In genomic region chr4:135272640-135273306, GRCm38 (mm10) we compare ENCODE assay signal across 8 mouse cellular contexts. TPM values are rescaled to one million over a fixed set of nuclear protein-coding genes. Genes with fewer than 3 reads are reported as not detected.
A peak's percentile ranks its signal among the peaks of the same experiment; 100 is the strongest.
DNase-seq lines count a peak whose midpoint lies in the region; ATAC-seq and TF ChIP-seq lines count a peak whose summit lies in the region.

Gene Clic4, minus strand, starts transcription at chr4:135272814.

- WGBS in forebrain, embryonic 16.5 days: under 1% methylated on average over 56 of the region's 64 CpGs
- WGBS in lung, embryonic 14.5 days: under 1% methylated on average over 64 of the region's 64 CpGs
- WGBS in olfactory bulb, adult 2 months: under 1% methylated on average over 63 of the region's 64 CpGs
- WGBS in thymus, adult 2 months: under 1% methylated on average over 61 of the region's 64 CpGs

- H3K36me3 ChIP-seq in G1E (replicated peaks): peaks cover 28% of the 10 kb centered on the region
- H3K36me3 ChIP-seq in forebrain, embryonic 16.5 days (ENCODE audit: control insufficient read depth, insufficient read depth): no peaks in the 10 kb centered on the region
- H3K36me3 ChIP-seq in lung, embryonic 14.5 days (ENCODE audit: insufficient read depth): no peaks in the 10 kb centered on the region
- no peaks in the 10 kb centered on the region for H3K36me3 ChIP-seq in thymus, adult 2 months (ENCODE audit: control insufficient read depth, insufficient read depth, low read length)

- peak within 1 kb of the TSS; percentile 96 for H3K9ac ChIP-seq in forebrain, embryonic 16.5 days (replicated peaks; ENCODE audit: low read depth, low read length)
- peak within 1 kb of the TSS; percentile 94 for H3K9ac ChIP-seq in lung, embryonic 14.5 days

- H3K4me2 ChIP-seq in forebrain, embryonic 16.5 days (ENCODE audit: low read length): peak within 1 kb of the TSS; percentile 61
- peak within 1 kb of the TSS; percentile 87 for H3K4me2 ChIP-seq in lung, embryonic 14.5 days

- H3K27me3 ChIP-seq in G1E (ENCODE audit: insufficient read depth, low read length): 0 out of 2 replicates have a peak, but pooled peaks cover 3% of the 10 kb centered on the region
- no peaks in the 10 kb centered on the region for H3K27me3 ChIP-seq in forebrain, embryonic 16.5 days (replicated peaks; ENCODE audit: control insufficient read depth, insufficient read depth, low read length)
- H3K27me3 ChIP-seq in lung, embryonic 14.5 days (ENCODE audit: insufficient read depth, low read length): 0 out of 2 replicates have a peak, but pooled peaks cover 2% of the 10 kb centered on the region
- H3K27me3 ChIP-seq in thymus, adult 2 months (ENCODE audit: control insufficient read depth, insufficient read depth, low read length): no peaks in the 10 kb centered on the region

- H3K4me1 ChIP-seq in G1E (ENCODE audit: insufficient read depth, low read depth, low read length): peaks cover 61% of the 10 kb centered on the region
- H3K4me1 ChIP-seq in forebrain, embryonic 16.5 days (replicated peaks; ENCODE audit: control insufficient read depth, insufficient read depth, low read length): peaks cover 30% of the 10 kb centered on the region
- H3K4me1 ChIP-seq in lung, embryonic 14.5 days (ENCODE audit: insufficient read depth): peaks cover 23% of the 10 kb centered on the region
- peaks cover 10% of the 10 kb centered on the region for H3K4me1 ChIP-seq in olfactory bulb, adult 2 months (ENCODE audit: control insufficient read depth, insufficient read depth, low read length)
- H3K4me1 ChIP-seq in thymus, adult 2 months (replicated peaks; ENCODE audit: control insufficient read depth, insufficient read depth, low read length): peaks cover 35% of the 10 kb centered on the region

- TF ChIP-seq POLR2A in olfactory bulb, adult 2 months (IDR thresholded peaks at IDR 0.05; ENCODE audit: insufficient read depth, low read depth, low read length): peak; percentile 96
- TF ChIP-seq POLR2A in thymus, adult 2 months (IDR thresholded peaks at IDR 0.05; ENCODE audit: control insufficient read depth, extremely low read depth, insufficient read depth, low read length, poor library complexity): peak; percentile 97

- ATAC-seq in G1E (ENCODE audit: extremely low read depth, insufficient number of reproducible peaks, low FRiP score, poor library complexity, severe bottlenecking): peak; percentile 89
- ATAC-seq in forebrain, embryonic 16.5 days: peak; percentile 99
- ATAC-seq in lung, embryonic 14.5 days (ENCODE audit: insufficient read depth): peak; percentile 99

- intact Hi-C loops in heart, postnatal 36 days (cut with DNase I): loop anchor here (2.0 kb wide), 1 partner anchor 40 kb away; no protein-coding TSS in a partner anchor

- H3K9me3 ChIP-seq in G1E (replicated peaks): no peaks in the 10 kb centered on the region
- no peaks in the 10 kb centered on the region for H3K9me3 ChIP-seq in forebrain, embryonic 16.5 days (ENCODE audit: control insufficient read depth, low read length)
- H3K9me3 ChIP-seq in lung, embryonic 14.5 days (ENCODE audit: low read depth, low read length): no peaks in the 10 kb centered on the region

- no peak for TF ChIP-seq CTCF in G1E (IDR thresholded peaks at IDR 0.05; ENCODE audit: low read depth, low read length)
- TF ChIP-seq CTCF in layer of hippocampus, adult 2 months (conservative IDR thresholded peaks at IDR 0.05): peak; percentile 69
- TF ChIP-seq CTCF in lung, embryonic 14.5 days (IDR thresholded peaks at IDR 0.05; ENCODE audit: low read depth): peak; percentile 47; the same call in 1 of the 2 replicates
- TF ChIP-seq CTCF in olfactory bulb, adult 2 months (IDR thresholded peaks at IDR 0.05; ENCODE audit: insufficient read depth, low read depth, low read length): no peak
- peak; percentile 73; the same call in 1 of the 2 replicates for TF ChIP-seq CTCF in thymus, adult 2 months (IDR thresholded peaks at IDR 0.05; ENCODE audit: borderline replicate concordance, control insufficient read depth, extremely low read depth, insufficient read depth, low read length, poor library complexity)

- peak within 1 kb of the TSS; percentile 92 for H3K27ac ChIP-seq in forebrain, embryonic 16.5 days (ENCODE audit: low read length)
- peak within 1 kb of the TSS; percentile 91 for H3K27ac ChIP-seq in layer of hippocampus, adult 2 months
- peak within 1 kb of the TSS; percentile 96 for H3K27ac ChIP-seq in lung, embryonic 14.5 days (ENCODE audit: low read depth)
- H3K27ac ChIP-seq in olfactory bulb, adult 2 months (ENCODE audit: insufficient read depth, low read depth, low read length): peak within 1 kb of the TSS; percentile 62
- peak within 1 kb of the TSS; percentile 12; the same call in 1 of the 2 replicates for H3K27ac ChIP-seq in thymus, adult 2 months (ENCODE audit: control insufficient read depth, insufficient read depth, low read length)

- peak within 1 kb of the TSS; percentile 93 for H3K4me3 ChIP-seq in G1E (ENCODE audit: low read depth, low read length)
- peak within 1 kb of the TSS; percentile 79 for H3K4me3 ChIP-seq in forebrain, embryonic 16.5 days (replicated peaks; ENCODE audit: low read length)
- peak within 1 kb of the TSS; percentile 85 for H3K4me3 ChIP-seq in layer of hippocampus, adult 2 months
- H3K4me3 ChIP-seq in lung, embryonic 14.5 days (ENCODE audit: low read depth, low read length): peak within 1 kb of the TSS; percentile 90
- H3K4me3 ChIP-seq in olfactory bulb, adult 2 months (ENCODE audit: insufficient read depth, low read depth, low read length): peak within 1 kb of the TSS; percentile 88
- H3K4me3 ChIP-seq in thymus, adult 2 months (ENCODE audit: control insufficient read depth, insufficient read depth, low read length): peak within 1 kb of the TSS; percentile 63

- DNase-seq in G1E (ENCODE audit: low spot score): peak; percentile 99
- DNase-seq in cerebellum, adult 18-20 months: peak; percentile 84 to 88
- peak; percentile 100 for DNase-seq in heart, postnatal 36 days
- DNase-seq in layer of hippocampus, adult 2 months (ENCODE audit: low spot score in 2 of 2): peak; percentile 93 to 95
- peak; percentile 100 for DNase-seq in lung, embryonic 14.5 days
- DNase-seq in thymus, adult 2 months: peak; percentile 100

RNA-seq across cellular contexts. Expression of gene Clic4, which starts in this region (rescaled TPM):
- total RNA-seq in G1E (2014; fragmentation: Nextera tagmentation) (172 and 176 TPM in 2 replicates), G1E (2017) (115 and 125 TPM in 2 replicates)
- 37.3 and 38.1 TPM in 2 replicates for polyA plus RNA-seq in G1E (2012)
- polyA plus RNA-seq in forebrain, embryonic 16.5 days (2015; fragmentation: Nextera tagmentation; extraction: Ambion mirVana): 97.8 and 125 TPM in 2 replicates
- total RNA-seq in heart, postnatal 36 days (2021): 100 to 1,000 TPM; 241 to 254 TPM
- 10 to 100 TPM; 31.2 to 34.2 TPM for total RNA-seq in layer of hippocampus, adult 2 months (2021)
- 128 and 133 TPM in 2 replicates for polyA plus RNA-seq in lung, embryonic 14.5 days (2014; fragmentation: Nextera tagmentation; extraction: Ambion mirVana)
- polyA plus RNA-seq in olfactory bulb, adult 2 months (2012; ENCODE audit: insufficient read depth, insufficient read length, low replicate concordance, missing spikeins): not detected in 2 replicates
- 50.2 and 55.1 TPM in 2 replicates for polyA plus RNA-seq in thymus, adult 2 months (2012; rRNA removed)

Comparison
In these comparisons a context has a peak if more than half of its experiments do, and no peak if none do; other contexts are left out.
1. Peak in every context shown above with its lines: DNase-seq, ATAC-seq, H3K4me3 ChIP-seq and H3K27ac ChIP-seq.
2. CTCF ChIP-seq: peak in layer of hippocampus, adult 2 months (single experiment), lung, embryonic 14.5 days (single experiment) and thymus, adult 2 months (single experiment); none in G1E (single experiment) and olfactory bulb, adult 2 months (single experiment).
3. H3K27ac ChIP-seq: peak in every context shown above with its lines; median percentile 96 in lung, embryonic 14.5 days; 92 in forebrain, embryonic 16.5 days; 91 in layer of hippocampus, adult 2 months; 62 in olfactory bulb, adult 2 months; 12 in thymus, adult 2 months.